Mouse (Mus musculus) forebrain, embryonic 14.5 days (tissue): ENCODE data around the gene Nrg3. TPM values are rescaled to one million over a fixed set of nuclear protein-coding genes. Genes with fewer than 3 reads are reported as not detected.
"Not testable (repeated sequence)": the region's sequence is repeated elsewhere in the genome, so short reads cannot be mapped to it uniquely, and the experiment has no call there.

Experiments
- ATAC-seq: fragments of 200-750 bp; cut with Nextera tagmentation; 2 replicates; pipeline ENCODE4 v1.8.0; 2017; ENCODE audit warnings: mild to moderate bottlenecking, moderate library complexity
- DNase-seq: peaks from one replicate; pipeline ENCODE4 v3.0.0-alpha.2; 2015; ENCODE audit warnings: low spot score
- H3K27ac ChIP-seq: fragments of 300-500 bp; sonication (generic); 2 replicates; pipeline ENCODE4 v1.5.1; 2014; ENCODE audit warnings: low read depth, mild to moderate bottlenecking, control low read depth, low read length, moderate library complexity
- H3K27me3 ChIP-seq: fragments of 300-500 bp; sonication (generic); replicated peaks from 2 replicates; pipeline ENCODE4 v1.6.1; 2014; ENCODE audit warnings: low read length, control low read depth, mixed read lengths; ENCODE audit not compliant: control insufficient read depth, insufficient read depth
- H3K36me3 ChIP-seq: fragments of 300-500 bp; sonication (generic); 2 replicates; pipeline ENCODE4 v1.6.1; 2014; ENCODE audit warnings: low read length, control low read depth; ENCODE audit not compliant: control insufficient read depth, insufficient read depth
- H3K4me1 ChIP-seq: fragments of 300-500 bp; sonication (generic); 2 replicates; pipeline ENCODE4 v1.6.1; 2014; ENCODE audit warnings: antibody characterized with exemption, low read length, control low read depth; ENCODE audit not compliant: control insufficient read depth, insufficient read depth
- H3K4me2 ChIP-seq: fragments of 300-500 bp; sonication (generic); 2 replicates; pipeline ENCODE4 v1.6.1; 2014; ENCODE audit warnings: mild to moderate bottlenecking, control low read depth, low read length
- H3K4me3 ChIP-seq: fragments of 300-500 bp; sonication (generic); 2 replicates; pipeline ENCODE4 v1.5.1; 2014; ENCODE audit warnings: low read depth, low read length, control low read depth
- H3K9ac ChIP-seq: fragments of 300-500 bp; sonication (generic); 2 replicates; pipeline ENCODE4 v1.6.1; 2014; ENCODE audit warnings: mild to moderate bottlenecking, low read length, control low read depth, moderate library complexity
- H3K9me3 ChIP-seq: fragments of 300-500 bp; sonication (generic); replicated peaks from 2 replicates; pipeline ENCODE4 v1.6.1; 2016; ENCODE audit warnings: low read length, control low read depth, mixed read lengths; ENCODE audit not compliant: control insufficient read depth
- WGBS: fragments of 180-500 bp; shearing (Covaris S2); extraction: QIAGEN DNeasy Blood & Tissue Kit; methylation state at CpG from one replicate; pipeline ENCODE4 v1.1.7; 2014; 5-methylcytosine and 5-hydroxymethylcytosine counted together
- polyA plus RNA-seq: library from polyadenylated mRNA; unstranded; fragments of >200 nt; fragmentation: Nextera tagmentation; extraction: Ambion mirVana; gene quantifications from 2 replicates; pipeline ENCODE4 v1.2.1, GENCODE M21; 2014

The Nrg3 gene
- polyA plus RNA-seq, 1 experiment from 2014 or later = 3.2 TPM

DNA sequence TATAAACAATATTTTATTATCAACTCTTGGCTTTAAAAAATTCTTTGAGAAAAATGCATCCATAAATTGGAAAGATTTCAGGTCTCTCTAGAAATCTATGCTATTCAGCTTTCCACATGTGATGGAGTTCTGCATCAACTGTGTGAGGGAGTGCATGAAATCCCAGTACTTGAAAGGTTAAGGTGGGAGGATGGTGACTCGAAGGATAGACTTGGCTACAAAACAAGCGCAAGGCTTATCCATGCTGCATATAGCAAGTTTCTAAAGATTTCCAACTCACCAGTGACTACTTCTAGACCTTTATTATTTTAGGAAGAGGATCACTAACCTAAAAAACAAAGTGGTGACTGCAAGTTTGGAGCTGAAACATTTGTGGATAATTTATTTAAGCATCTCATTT, 343.1 kb downstream of the Nrg3 start:
- Histone ChIP-seq H3K4me3 (no peak overlapping the region), H3K9me3 (no peaks in the 10 kb centered on the region), H3K9ac (no peak overlapping the region), H3K36me3 (no peaks in the 10 kb centered on the region), H3K27ac (no peak overlapping the region), H3K4me1 (no peaks in the 10 kb centered on the region), H3K4me2 (no peak overlapping the region), H3K27me3 (no peaks in the 10 kb centered on the region)
- ATAC-seq = no peak
- no peak for DNase-seq
- 93% methylated on average over 2 of the region's 2 CpGs for WGBS

DNA sequence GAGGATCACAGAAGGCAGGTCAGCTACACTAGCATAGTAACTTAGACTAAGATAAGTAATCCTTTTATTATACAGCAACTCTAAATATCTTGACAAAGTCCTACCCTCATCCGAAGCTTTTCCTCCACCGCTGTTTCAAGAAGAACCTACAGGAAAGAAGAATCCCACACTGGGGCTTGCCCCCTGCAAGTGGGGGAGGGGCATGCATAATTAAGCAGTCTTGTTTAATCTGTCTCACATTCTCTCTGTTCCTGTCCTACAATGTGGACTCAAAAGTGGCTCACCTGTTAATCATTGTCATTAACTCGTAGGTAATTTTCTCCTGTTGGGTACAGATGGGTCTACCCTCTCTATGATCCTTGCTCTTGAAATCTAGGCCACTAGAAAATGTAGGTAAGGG, 354.9 kb downstream of the Nrg3 start:
- H3K4me3 ChIP-seq = no peak overlapping the region
- no peaks in the 10 kb centered on the region for H3K36me3 ChIP-seq
- 56% methylated on average over 3 of the region's 3 CpGs for WGBS
- H3K4me2 ChIP-seq = no peak overlapping the region
- no peak for DNase-seq
- H3K4me1 ChIP-seq = no peaks in the 10 kb centered on the region
- no peaks in the 10 kb centered on the region for H3K27me3 ChIP-seq
- no peak for ATAC-seq
- H3K9ac ChIP-seq = no peak overlapping the region
- no peak overlapping the region for H3K27ac ChIP-seq
- no peaks in the 10 kb centered on the region for H3K9me3 ChIP-seq

GRCm38 (mm10) chr14:39116522-39117231, 356.2 kb downstream of the Nrg3 start:
- DNase-seq, H3K9me3 ChIP-seq, H3K36me3 ChIP-seq, H3K4me3 ChIP-seq, H3K27ac ChIP-seq, H3K9ac ChIP-seq, H3K27me3 ChIP-seq, H3K4me1 ChIP-seq, ATAC-seq, H3K4me2 ChIP-seq: not testable (repeated sequence)
- 82% methylated on average over 3 of the region's 3 CpGs for WGBS

DNA sequence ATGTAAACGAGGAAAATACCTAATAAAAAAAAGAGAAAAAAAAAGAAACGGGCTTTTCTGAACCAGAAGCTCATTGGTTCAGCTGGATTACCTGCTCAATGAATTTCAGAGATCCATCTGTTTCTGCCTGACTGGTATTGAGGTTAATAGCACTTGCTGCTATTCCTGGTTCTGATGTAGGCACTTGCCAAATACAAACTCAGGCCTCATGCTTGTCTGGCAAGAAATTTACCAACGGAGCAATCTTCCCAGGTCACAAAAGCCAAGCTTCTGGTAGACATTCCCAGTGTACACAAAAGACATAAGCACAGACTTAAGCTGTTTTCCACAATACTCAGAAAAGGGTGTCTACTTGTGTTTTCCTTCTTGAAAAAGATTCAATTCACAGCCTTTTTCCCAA, 363.3 kb downstream of the Nrg3 start:
- no peaks in the 10 kb centered on the region for H3K9me3 ChIP-seq
- ATAC-seq (no peak), DNase-seq (no peak)
- no peaks in the 10 kb centered on the region for H3K27me3 ChIP-seq
- H3K4me1 ChIP-seq = peaks cover 7% of the 10 kb centered on the region
- no peaks in the 10 kb centered on the region for H3K36me3 ChIP-seq
- WGBS = 80% methylated on average over 3 of the region's 3 CpGs
- H3K27ac ChIP-seq = no peak overlapping the region
- no peak overlapping the region for H3K4me2 ChIP-seq
- no peak overlapping the region for H3K4me3 ChIP-seq
- H3K9ac ChIP-seq = no peak overlapping the region

- Histone ChIP-seq H3K27me3 (no peaks in the 10 kb centered on the region), H3K36me3 (no peaks in the 10 kb centered on the region), H3K4me3 (no peak overlapping the region), H3K27ac (no peak overlapping the region), H3K9me3 (no peaks in the 10 kb centered on the region), H3K4me1 (no peaks in the 10 kb centered on the region), H3K4me2 (no peak overlapping the region), H3K9ac (no peak overlapping the region)
- WGBS = 84% methylated on average over 3 of the region's 3 CpGs
- no peak for DNase-seq
- no peak for ATAC-seq
Observed at GRCm38 (mm10) chr14:39106776-39107175, 366.1 kb downstream of the Nrg3 start.

GRCm38 (mm10) chr14:39095219-39095618, 377.7 kb downstream of the Nrg3 start:
- 60% methylated on average over 1 of the region's 1 CpGs for WGBS
- Histone ChIP-seq H3K4me1 (no peaks in the 10 kb centered on the region), H3K36me3 (no peaks in the 10 kb centered on the region), H3K9me3 (no peaks in the 10 kb centered on the region), H3K4me2 (no peak overlapping the region), H3K4me3 (no peak overlapping the region), H3K9ac (no peak overlapping the region), H3K27me3 (no peaks in the 10 kb centered on the region), H3K27ac (no peak overlapping the region)
- ATAC-seq = no peak
- no peak for DNase-seq

DNA sequence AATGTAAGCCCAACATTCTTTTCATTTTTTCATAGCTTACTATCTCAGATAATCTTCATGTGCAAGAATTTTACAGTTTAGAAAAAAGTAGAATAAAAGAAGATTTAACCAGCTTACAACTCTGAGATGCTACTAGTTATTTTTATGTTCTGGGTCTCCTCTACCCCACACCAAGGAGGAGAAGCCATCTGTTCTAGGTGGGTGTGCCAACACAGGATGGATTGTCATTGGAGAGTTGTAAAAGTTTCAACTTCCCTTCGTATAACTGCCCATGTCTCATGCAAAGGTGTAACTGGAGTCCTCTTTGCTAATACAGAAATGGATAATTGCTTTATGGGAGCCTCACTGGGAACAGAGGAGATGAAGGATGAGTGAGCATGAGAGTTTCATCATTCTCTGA, 393.4 kb downstream of the Nrg3 start:
- Histone ChIP-seq H3K27ac (no peak overlapping the region), H3K4me2 (no peak overlapping the region), H3K9ac (no peak overlapping the region), H3K9me3 (no peaks in the 10 kb centered on the region), H3K4me3 (no peak overlapping the region), H3K27me3 (no peaks in the 10 kb centered on the region), H3K36me3 (no peaks in the 10 kb centered on the region), H3K4me1 (no peaks in the 10 kb centered on the region)
- ATAC-seq (no peak), DNase-seq (no peak)
- WGBS = 73% methylated on average over 1 of the region's 1 CpGs

- H3K4me2 ChIP-seq = no peak overlapping the region
- H3K9me3 ChIP-seq = no peaks in the 10 kb centered on the region
- ATAC-seq (no peak), DNase-seq (no peak)
- H3K27me3 ChIP-seq = no peaks in the 10 kb centered on the region
- no peaks in the 10 kb centered on the region for H3K36me3 ChIP-seq
- no peak overlapping the region for H3K27ac ChIP-seq
- H3K4me3 ChIP-seq = no peak overlapping the region
- WGBS = 97% methylated on average over 2 of the region's 2 CpGs
- H3K9ac ChIP-seq = no peak overlapping the region
- no peaks in the 10 kb centered on the region for H3K4me1 ChIP-seq
Observed at GRCm38 (mm10) chr14:39051542-39051941, 421.3 kb downstream of the Nrg3 start.

DNA sequence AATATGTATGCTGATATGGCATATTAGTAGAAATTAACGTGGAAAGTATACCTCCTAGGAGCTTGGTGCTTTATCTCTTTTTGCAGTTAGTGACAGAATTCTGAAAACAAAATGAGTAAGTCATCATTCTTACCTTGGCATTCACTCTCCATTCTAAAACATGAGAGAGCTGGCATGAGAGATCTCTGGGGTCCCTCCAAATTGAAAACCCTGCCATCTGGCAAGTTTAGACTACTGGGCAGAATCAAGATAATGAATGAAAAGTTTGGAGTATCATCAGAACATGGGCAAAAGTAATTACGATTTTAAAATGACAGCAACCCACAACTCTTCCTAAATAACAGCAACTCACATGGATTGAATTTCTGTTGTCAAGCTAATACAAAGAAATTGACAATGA, 423.9 kb downstream of the Nrg3 start:
- H3K4me3 ChIP-seq = no peak overlapping the region
- no peak for DNase-seq
- no peak for ATAC-seq
- H3K4me2 ChIP-seq = no peak overlapping the region
- no peak overlapping the region for H3K9ac ChIP-seq
- H3K36me3 ChIP-seq = no peaks in the 10 kb centered on the region
- H3K27ac ChIP-seq = no peak overlapping the region
- 81% methylated on average over 2 of the region's 2 CpGs for WGBS
- no peaks in the 10 kb centered on the region for H3K9me3 ChIP-seq
- no peaks in the 10 kb centered on the region for H3K4me1 ChIP-seq
- H3K27me3 ChIP-seq = no peaks in the 10 kb centered on the region
